Mouse (Mus musculus): Measurements from ENCODE around the gene Tln1. TPM values are rescaled to one million over a fixed set of nuclear protein-coding genes. Genes with fewer than 3 reads are reported as not detected.

Tln1 gene
- total RNA-seq, 2 experiments from 2014 or later, result 44.8 to 49.0 TPM

GRCm38 (mm10) chr4:43546375-43547047 is 16.0 kb downstream of the Tln1 start:
- DNase-seq, result no peak

- no peak for DNase-seq
These were observed 20.4 kb downstream of the Tln1 start for GRCm38 (mm10) chr4:43542044-43542443.

GRCm38 (mm10) chr4:43536031-43536430 is 26.5 kb downstream of the Tln1 start:
- no peak for DNase-seq

- DNase-seq, result no peak
These were observed 26.9 kb downstream of the Tln1 start for GRCm38 (mm10) chr4:43535628-43536027.

GRCm38 (mm10) chr4:43533270-43533669 is 29.2 kb downstream of the Tln1 start:
- no peak for DNase-seq

GRCm38 (mm10) chr4:43530581-43530980 is 31.9 kb downstream of the Tln1 start:
- peak; percentile 59 to 62 for DNase-seq

GRCm38 (mm10) chr4:43530081-43530501 is 32.4 kb downstream of the Tln1 start:
- no peak for DNase-seq

GRCm38 (mm10) chr4:43528487-43528886 is 34.0 kb downstream of the Tln1 start:
- DNase-seq, result no peak

GRCm38 (mm10) chr4:43527880-43528279 is 34.6 kb downstream of the Tln1 start:
- DNase-seq, result no peak

- peak; percentile 83 to 86 for DNase-seq
These were observed 42.5 kb downstream of the Tln1 start for GRCm38 (mm10) chr4:43519956-43520355.

- no peak for DNase-seq
These were observed 42.9 kb downstream of the Tln1 start for GRCm38 (mm10) chr4:43519551-43519950.

GRCm38 (mm10) chr4:43515764-43516708 is 46.5 kb downstream of the Tln1 start:
- no peak for DNase-seq

- DNase-seq, result no peak
These were observed 48.7 kb downstream of the Tln1 start for GRCm38 (mm10) chr4:43513791-43514190.

- no peak for DNase-seq
These were observed 49.2 kb downstream of the Tln1 start for GRCm38 (mm10) chr4:43513300-43513699.

GRCm38 (mm10) chr4:43512653-43513052 is 49.8 kb downstream of the Tln1 start:
- no peak for DNase-seq

GRCm38 (mm10) chr4:43511675-43512454 is 50.6 kb downstream of the Tln1 start:
- no peak for DNase-seq

- DNase-seq, result no peak
These were observed 53.4 kb downstream of the Tln1 start for GRCm38 (mm10) chr4:43509109-43509508.

GRCm38 (mm10) chr4:43508666-43508997 is 53.9 kb downstream of the Tln1 start:
- DNase-seq, result no peak

- DNase-seq, result no peak
These were observed 54.4 kb downstream of the Tln1 start for GRCm38 (mm10) chr4:43507938-43508665.

GRCm38 (mm10) chr4:43506536-43507185 is 55.8 kb downstream of the Tln1 start, which contains the start of gene Car9:
Gene Car9, plus strand, starts transcription at chr4:43506966.
- DNase-seq, result no peak

GRCm38 (mm10) chr4:43506074-43506473 is 56.4 kb downstream of the Tln1 start:
- no peak for DNase-seq

- no peak for DNase-seq
These were observed 58.2 kb downstream of the Tln1 start for GRCm38 (mm10) chr4:43504269-43504668.

All from layer of hippocampus, postnatal 36 days (tissue).